Mouse (Mus musculus) erythroblast, embryonic 14.5 days (primary cell): ENCODE results near the gene Ttc34.

Experiments
- GATA1 ChIP-seq: IDR thresholded peaks from 2 replicates; pipeline ENCODE4 v1.6.1; 2012; ENCODE audit warnings: low read length, inconsistent platforms, mixed read lengths
- TAL1 ChIP-seq: IDR thresholded peaks from 3 replicates; pipeline ENCODE4 v1.6.1; 2012; ENCODE audit warnings: low read length, inconsistent platforms, mixed read lengths

DNA sequence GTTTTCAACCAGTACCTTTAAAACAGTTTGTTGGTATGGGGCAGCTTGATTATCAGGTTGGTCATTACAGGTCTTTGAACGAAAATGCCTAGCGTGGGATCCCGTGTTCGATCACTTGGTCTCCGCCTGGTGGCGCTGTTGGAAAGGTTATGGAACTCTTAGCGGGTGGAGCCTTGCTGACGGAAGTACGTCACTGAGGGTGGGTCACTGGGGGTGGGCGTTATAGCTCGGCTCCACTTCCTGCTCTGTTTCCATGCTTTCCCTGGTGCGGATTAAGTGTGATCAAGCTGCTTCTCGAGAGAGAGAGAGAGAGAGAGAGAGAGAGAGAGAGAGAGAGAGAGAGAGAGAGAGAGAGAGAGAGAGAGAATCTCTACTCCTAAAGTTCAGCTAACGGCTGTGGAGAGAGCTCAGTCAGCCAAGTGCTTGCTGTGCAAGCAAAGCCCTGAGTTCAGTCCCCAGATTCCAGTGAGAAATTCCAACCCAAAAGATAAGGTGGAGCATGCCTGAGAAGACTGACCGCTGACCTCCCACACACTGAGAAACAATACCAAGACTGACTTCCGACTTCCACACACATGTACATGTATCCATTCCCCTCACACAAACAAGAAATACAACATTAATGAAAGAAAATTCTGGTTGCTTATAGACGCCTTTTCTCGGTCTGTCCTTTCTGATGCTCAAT is 40.7 kb downstream of the Ttc34 start:
- TF ChIP-seq GATA1 = no peak
- TF ChIP-seq TAL1 = no peak
